Comparison of ENCODE assay signal across 20 mouse cellular contexts in the genomic region with DNA sequence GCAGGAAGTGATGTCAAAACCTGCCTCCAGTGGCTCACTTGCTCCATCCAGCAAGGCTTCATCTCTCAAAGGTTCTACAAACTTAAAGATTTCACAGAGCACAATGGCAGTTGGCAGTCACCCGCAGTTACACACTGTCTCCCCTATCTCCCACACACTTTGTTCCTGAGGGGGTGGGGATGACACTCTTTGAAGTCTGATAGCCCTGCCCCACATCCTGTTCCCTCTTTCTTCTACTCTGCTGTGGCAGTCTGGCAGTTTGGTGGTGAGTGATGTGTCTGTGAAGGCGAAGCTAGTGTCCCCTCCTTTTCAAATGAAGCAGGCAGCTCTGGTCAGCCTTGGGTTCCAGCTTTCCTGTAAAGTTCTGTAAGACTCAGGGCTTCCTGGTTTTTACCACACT.
DNase-seq lines count a peak whose midpoint lies in the region; ATAC-seq lines count a peak whose summit lies in the region.
"Had no signal": no experiment of that assay in that cellular context is flagged by ENCODE, and none has a peak within 500 bp of the region (broad histone marks: within the 10 kb centered on the region; RNA-seq: fewer than 3 reads in every experiment).

No protein-coding gene starts in this region.

- H3K9ac ChIP-seq in liver, embryonic 12.5 days = no peak overlapping the region
- H3K9ac ChIP-seq: forebrain, embryonic 15.5 days; kidney, embryonic 15.5 days; limb, embryonic 15.5 days; midbrain, embryonic 15.5 days had no signal

- no peaks in the 10 kb centered on the region for H3K36me3 ChIP-seq in splenic B cell, adult 2 months (ENCODE audit: control insufficient read depth, insufficient read depth, low read length, poor library complexity, severe bottlenecking)
- H3K36me3 ChIP-seq in liver, embryonic 12.5 days = no peaks in the 10 kb centered on the region
- H3K36me3 ChIP-seq: forebrain, embryonic 15.5 days; heart, embryonic 10.5 days; kidney, embryonic 15.5 days; limb, embryonic 15.5 days; midbrain, embryonic 15.5 days had no signal

- H3K9me3 ChIP-seq in liver, embryonic 12.5 days (replicated peaks) = no peaks in the 10 kb centered on the region
- H3K9me3 ChIP-seq: forebrain, embryonic 15.5 days; heart, embryonic 10.5 days; kidney, embryonic 15.5 days; limb, embryonic 15.5 days; midbrain, embryonic 15.5 days had no signal

- DNase-seq in testis, postnatal 14 days (ENCODE audit: low spot score) = peak; percentile 6
- DNase-seq in testis, postnatal 10 days (ENCODE audit: low spot score) = no peak
- DNase-seq in splenic B cell, adult 2 months (ENCODE audit: low read depth, low spot score) = peak; percentile 22
- DNase-seq in ovary, postnatal 10 days (ENCODE audit: low spot score) = no peak
- no peak for DNase-seq in cerebellum, adult 9-11 months
- DNase-seq: adrenal gland, postnatal 10 days; cerebellum, adult 8-10 months; gastrocnemius, adult 2 months; heart, postnatal 36 days; lung, adult 2 months; lung, postnatal 4 days had no signal

- H3K4me1 ChIP-seq in liver, embryonic 12.5 days = no peaks in the 10 kb centered on the region
- H3K4me1 ChIP-seq: forebrain, embryonic 15.5 days; heart, embryonic 10.5 days; kidney, embryonic 15.5 days; limb, embryonic 15.5 days; midbrain, embryonic 15.5 days had no signal

- H3K4me2 ChIP-seq in liver, embryonic 12.5 days = no peak overlapping the region
- H3K4me2 ChIP-seq: forebrain, embryonic 15.5 days; kidney, embryonic 15.5 days; limb, embryonic 15.5 days; midbrain, embryonic 15.5 days had no signal

- H3K27me3 ChIP-seq in splenic B cell, adult 2 months (ENCODE audit: control insufficient read depth, insufficient read depth, low read length, poor library complexity, severe bottlenecking) = no peaks in the 10 kb centered on the region
- no peaks in the 10 kb centered on the region for H3K27me3 ChIP-seq in liver, embryonic 12.5 days (replicated peaks)
- H3K27me3 ChIP-seq: forebrain, embryonic 15.5 days; kidney, embryonic 15.5 days; limb, embryonic 15.5 days; midbrain, embryonic 15.5 days had no signal

- no peak overlapping the region for H3K27ac ChIP-seq in liver, embryonic 12.5 days
- H3K27ac ChIP-seq: forebrain, embryonic 15.5 days; gastrocnemius, adult 2 months; heart, embryonic 10.5 days; hindbrain, postnatal 0 days; kidney, embryonic 15.5 days; limb, embryonic 15.5 days; midbrain, embryonic 15.5 days; stomach, postnatal 0 days had no signal

- peak; percentile 84 for ATAC-seq in activated CD4-positive, CD25-positive, alpha-beta regulatory T cell, adult 4 months
- ATAC-seq in liver, embryonic 12.5 days = no peak
- ATAC-seq: forebrain, embryonic 15.5 days; hindbrain, postnatal 0 days; midbrain, embryonic 15.5 days had no signal

- H3K4me3 ChIP-seq in liver, embryonic 12.5 days = no peak overlapping the region
- H3K4me3 ChIP-seq: forebrain, embryonic 15.5 days; gastrocnemius, adult 2 months; heart, embryonic 10.5 days; kidney, embryonic 15.5 days; limb, embryonic 15.5 days; midbrain, embryonic 15.5 days had no signal

- 3% methylated on average over 2 of the region's 2 CpGs for WGBS in liver, embryonic 12.5 days (ENCODE audit: insufficient replicate concordance)

Comparison
In these comparisons a context has a peak if more than half of its experiments do, and no peak if none do; other contexts are left out.
1. DNase-seq: peak in testis, postnatal 14 days (single experiment) and splenic B cell, adult 2 months (single experiment); none in testis, postnatal 10 days (single experiment), ovary, postnatal 10 days (single experiment) and cerebellum, adult 9-11 months (single experiment).